Mouse (Mus musculus): Measurements from ENCODE around the gene Pcca. TPM values are rescaled to one million over a fixed set of nuclear protein-coding genes. Genes with fewer than 3 reads are reported as not detected.

Gene Pcca
- polyA plus RNA-seq, 1 experiment from 2014 or later = 34.6 TPM

GRCm38 (mm10) chr14:122859792-122860191 lies 325.7 kb downstream of the Pcca start:
- no peak overlapping the region for H3K27ac ChIP-seq
- WGBS = 96% methylated on average over 1 of the region's 1 CpGs

GRCm38 (mm10) chr14:122862623-122863022 lies 328.5 kb downstream of the Pcca start:
- no peak overlapping the region for H3K4me3 ChIP-seq (replicated peaks; ENCODE audit: low read length)

More at GRCm38 (mm10) chr14:122859792-122860191, 325.7 kb downstream of the Pcca start:
- Histone ChIP-seq H3K9me3 (ENCODE audit: control insufficient read depth, low read length) (no peaks in the 10 kb centered on the region), H3K36me3 (replicated peaks; ENCODE audit: control insufficient read depth, insufficient read depth) (no peaks in the 10 kb centered on the region), H3K4me3 (replicated peaks; ENCODE audit: low read length) (no peak overlapping the region), H3K4me1 (replicated peaks; ENCODE audit: control insufficient read depth, insufficient read depth, low read length) (no peaks in the 10 kb centered on the region), H3K9ac (no peak overlapping the region), H3K27me3 (ENCODE audit: control insufficient read depth, insufficient read depth, low read length) (no peaks in the 10 kb centered on the region), H3K4me2 (replicated peaks) (no peak overlapping the region)
- no peak for ATAC-seq (ENCODE audit: low FRiP score)
- DNase-seq (ENCODE audit: low spot score) = no peak

GRCm38 (mm10) chr14:122865462-122866129 lies 331.5 kb downstream of the Pcca start:
- H3K27me3 ChIP-seq (ENCODE audit: control insufficient read depth, insufficient read depth, low read length) = no peaks in the 10 kb centered on the region
- no peak overlapping the region for H3K27ac ChIP-seq
- no peak overlapping the region for H3K4me3 ChIP-seq (replicated peaks; ENCODE audit: low read length)
- DNase-seq (ENCODE audit: low spot score) (no peak), ATAC-seq (ENCODE audit: low FRiP score) (no peak)
- no peaks in the 10 kb centered on the region for H3K36me3 ChIP-seq (replicated peaks; ENCODE audit: control insufficient read depth, insufficient read depth)
- no peak overlapping the region for H3K4me2 ChIP-seq (replicated peaks)
- H3K9me3 ChIP-seq (ENCODE audit: control insufficient read depth, low read length) = no peaks in the 10 kb centered on the region
- no peaks in the 10 kb centered on the region for H3K4me1 ChIP-seq (replicated peaks; ENCODE audit: control insufficient read depth, insufficient read depth, low read length)
- WGBS = 85% methylated on average over 4 of the region's 4 CpGs
- H3K9ac ChIP-seq = no peak overlapping the region

More at GRCm38 (mm10) chr14:122862623-122863022, 328.5 kb downstream of the Pcca start:
- ATAC-seq (ENCODE audit: low FRiP score) (no peak), DNase-seq (ENCODE audit: low spot score) (no peak)
- Histone ChIP-seq H3K4me1 (replicated peaks; ENCODE audit: control insufficient read depth, insufficient read depth, low read length) (no peaks in the 10 kb centered on the region), H3K36me3 (replicated peaks; ENCODE audit: control insufficient read depth, insufficient read depth) (no peaks in the 10 kb centered on the region), H3K4me2 (replicated peaks) (no peak overlapping the region), H3K9ac (no peak overlapping the region), H3K27ac (no peak overlapping the region), H3K27me3 (ENCODE audit: control insufficient read depth, insufficient read depth, low read length) (no peaks in the 10 kb centered on the region), H3K9me3 (ENCODE audit: control insufficient read depth, low read length) (no peaks in the 10 kb centered on the region)
- 47% methylated on average over 4 of the region's 4 CpGs for WGBS

GRCm38 (mm10) chr14:122867531-122868285 lies 333.6 kb downstream of the Pcca start:
- DNase-seq (ENCODE audit: low spot score) (no peak), ATAC-seq (ENCODE audit: low FRiP score) (no peak)
- H3K27ac ChIP-seq = no peak overlapping the region
- no peaks in the 10 kb centered on the region for H3K9me3 ChIP-seq (ENCODE audit: control insufficient read depth, low read length)
- no peaks in the 10 kb centered on the region for H3K27me3 ChIP-seq (ENCODE audit: control insufficient read depth, insufficient read depth, low read length)
- H3K4me3 ChIP-seq (replicated peaks; ENCODE audit: low read length) = no peak overlapping the region
- 69% methylated on average over 4 of the region's 4 CpGs for WGBS
- no peak overlapping the region for H3K9ac ChIP-seq
- 0 out of 2 replicates have a peak, but pooled peaks cover 5% of the 10 kb centered on the region for H3K4me1 ChIP-seq (replicated peaks; ENCODE audit: control insufficient read depth, insufficient read depth, low read length)
- no peaks in the 10 kb centered on the region for H3K36me3 ChIP-seq (replicated peaks; ENCODE audit: control insufficient read depth, insufficient read depth)
- H3K4me2 ChIP-seq (replicated peaks) = no peak overlapping the region

- Histone ChIP-seq H3K27me3 (ENCODE audit: control insufficient read depth, insufficient read depth, low read length) (0 out of 2 replicates have a peak, but pooled peaks cover 5% of the 10 kb centered on the region), H3K4me3 (replicated peaks; ENCODE audit: low read length) (no peak overlapping the region), H3K4me1 (replicated peaks; ENCODE audit: control insufficient read depth, insufficient read depth, low read length) (0 out of 2 replicates have a peak, but pooled peaks cover 5% of the 10 kb centered on the region), H3K4me2 (replicated peaks) (no peak overlapping the region), H3K36me3 (replicated peaks; ENCODE audit: control insufficient read depth, insufficient read depth) (no peaks in the 10 kb centered on the region), H3K9me3 (ENCODE audit: control insufficient read depth, low read length) (no peaks in the 10 kb centered on the region), H3K9ac (no peak overlapping the region), H3K27ac (no peak overlapping the region)
- WGBS = 72% methylated on average over 6 of the region's 6 CpGs
- ATAC-seq (ENCODE audit: low FRiP score) (no peak), DNase-seq (ENCODE audit: low spot score) (no peak)
Measured at GRCm38 (mm10) chr14:122869831-122870230, 335.7 kb downstream of the Pcca start.

GRCm38 (mm10) chr14:122871841-122872580 lies 337.9 kb downstream of the Pcca start:
- H3K36me3 ChIP-seq (replicated peaks; ENCODE audit: control insufficient read depth, insufficient read depth) = no peaks in the 10 kb centered on the region
- no peak overlapping the region for H3K4me2 ChIP-seq (replicated peaks)
- no peaks in the 10 kb centered on the region for H3K9me3 ChIP-seq (ENCODE audit: control insufficient read depth, low read length)
- no peak overlapping the region for H3K4me3 ChIP-seq (replicated peaks; ENCODE audit: low read length)
- 0 out of 2 replicates have a peak, but pooled peaks cover 5% of the 10 kb centered on the region for H3K27me3 ChIP-seq (ENCODE audit: control insufficient read depth, insufficient read depth, low read length)
- 32% methylated on average over 4 of the region's 4 CpGs for WGBS
- H3K27ac ChIP-seq = no peak overlapping the region
- no peak for DNase-seq (ENCODE audit: low spot score)
- peak; percentile 55 for ATAC-seq (ENCODE audit: low FRiP score)
- H3K9ac ChIP-seq = no peak overlapping the region
- H3K4me1 ChIP-seq (replicated peaks; ENCODE audit: control insufficient read depth, insufficient read depth, low read length) = 0 out of 2 replicates have a peak, but pooled peaks cover 15% of the 10 kb centered on the region

GRCm38 (mm10) chr14:122872612-122873011 lies 338.5 kb downstream of the Pcca start:
- no peak overlapping the region for H3K4me3 ChIP-seq (replicated peaks; ENCODE audit: low read length)
- 0 out of 2 replicates have a peak, but pooled peaks cover 15% of the 10 kb centered on the region for H3K4me1 ChIP-seq (replicated peaks; ENCODE audit: control insufficient read depth, insufficient read depth, low read length)
- H3K27me3 ChIP-seq (ENCODE audit: control insufficient read depth, insufficient read depth, low read length) = 0 out of 2 replicates have a peak, but pooled peaks cover 5% of the 10 kb centered on the region
- WGBS = 83% methylated on average over 6 of the region's 6 CpGs
- no peak overlapping the region for H3K27ac ChIP-seq
- no peaks in the 10 kb centered on the region for H3K9me3 ChIP-seq (ENCODE audit: control insufficient read depth, low read length)
- no peak overlapping the region for H3K9ac ChIP-seq
- H3K4me2 ChIP-seq (replicated peaks) = no peak overlapping the region
- DNase-seq (ENCODE audit: low spot score) (no peak), ATAC-seq (ENCODE audit: low FRiP score) (no peak)
- no peaks in the 10 kb centered on the region for H3K36me3 ChIP-seq (replicated peaks; ENCODE audit: control insufficient read depth, insufficient read depth)

GRCm38 (mm10) chr14:122875056-122875455 lies 340.9 kb downstream of the Pcca start:
- 49% methylated on average over 8 of the region's 8 CpGs for WGBS
- Histone ChIP-seq H3K9ac (0 out of 2 replicates have a peak overlapping the region, but pooled peaks have one; percentile 34), H3K9me3 (ENCODE audit: control insufficient read depth, low read length) (no peaks in the 10 kb centered on the region)

GRCm38 (mm10) chr14:122875636-122876035 lies 341.5 kb downstream of the Pcca start:
- no peak for DNase-seq (ENCODE audit: low spot score)

More at GRCm38 (mm10) chr14:122875056-122875455, 340.9 kb downstream of the Pcca start:
- H3K4me1 ChIP-seq (replicated peaks; ENCODE audit: control insufficient read depth, insufficient read depth, low read length) = 0 out of 2 replicates have a peak, but pooled peaks cover 15% of the 10 kb centered on the region
- 0 out of 2 replicates have a peak, but pooled peaks cover 11% of the 10 kb centered on the region for H3K27me3 ChIP-seq (ENCODE audit: control insufficient read depth, insufficient read depth, low read length)
- H3K36me3 ChIP-seq (replicated peaks; ENCODE audit: control insufficient read depth, insufficient read depth) = no peaks in the 10 kb centered on the region
- peak overlapping the region; percentile 64 for H3K27ac ChIP-seq
- DNase-seq (ENCODE audit: low spot score) = no peak
- no peak overlapping the region for H3K4me3 ChIP-seq (replicated peaks; ENCODE audit: low read length)
- ATAC-seq (ENCODE audit: low FRiP score) = no peak
- H3K4me2 ChIP-seq (replicated peaks) = no peak overlapping the region

More at GRCm38 (mm10) chr14:122875636-122876035, 341.5 kb downstream of the Pcca start:
- ATAC-seq (ENCODE audit: low FRiP score) = no peak
- Histone ChIP-seq H3K4me3 (replicated peaks; ENCODE audit: low read length) (no peak overlapping the region), H3K4me1 (replicated peaks; ENCODE audit: control insufficient read depth, insufficient read depth, low read length) (0 out of 2 replicates have a peak, but pooled peaks cover 15% of the 10 kb centered on the region), H3K9me3 (ENCODE audit: control insufficient read depth, low read length) (no peaks in the 10 kb centered on the region), H3K4me2 (replicated peaks) (no peak overlapping the region), H3K27ac (peak overlapping the region; percentile 64), H3K9ac (peak overlapping the region; percentile 34), H3K36me3 (replicated peaks; ENCODE audit: control insufficient read depth, insufficient read depth) (no peaks in the 10 kb centered on the region), H3K27me3 (ENCODE audit: control insufficient read depth, insufficient read depth, low read length) (0 out of 2 replicates have a peak, but pooled peaks cover 11% of the 10 kb centered on the region)
- WGBS = 50% methylated on average over 6 of the region's 6 CpGs

Measured in hindbrain, embryonic 14.5 days (tissue).